Mouse (Mus musculus) heart, adult 2 months (tissue): ENCODE results near the gene Kcnc2. TPM values are rescaled to one million over a fixed set of nuclear protein-coding genes. Genes with fewer than 3 reads are reported as not detected.

ENCODE experiments used
- DNase-seq, 2 experiments: peaks; one replicate each; pipeline ENCODE4 v3.0.0; 2021
- H3K27ac ChIP-seq: fragments of 200-600 bp; 2 replicates; pipeline ENCODE4 v1.8.1; 2022
- H3K27me3 ChIP-seq: fragments of 200-500 bp; 2 replicates; pipeline ENCODE4 v1.6.1; 2012; ENCODE audit warnings: mild to moderate bottlenecking, low read length, inconsistent platforms, mixed read lengths; ENCODE audit not compliant: control insufficient read depth, insufficient read depth
- H3K36me3 ChIP-seq: fragments of 200-500 bp; 2 replicates; pipeline ENCODE4 v1.6.1; 2012; ENCODE audit warnings: low read length, inconsistent platforms; ENCODE audit not compliant: control insufficient read depth, insufficient read depth
- H3K4me1 ChIP-seq: fragments of 200-500 bp; 2 replicates; pipeline ENCODE4 v1.6.1; 2011; ENCODE audit warnings: low read length; ENCODE audit not compliant: control insufficient read depth, insufficient read depth
- H3K4me3 ChIP-seq: fragments of 200-600 bp; 2 replicates; pipeline ENCODE4 v1.8.1; 2022
- H3K79me2 ChIP-seq: fragments of 200-500 bp; replicated peaks from 2 replicates; pipeline ENCODE4 v1.6.1; 2012; ENCODE audit warnings: mild to moderate bottlenecking, inconsistent platforms, low read length, moderate library complexity, mixed read lengths; ENCODE audit not compliant: control insufficient read depth, insufficient read depth
- H3K9ac ChIP-seq: fragments of 200-500 bp; 2 replicates; pipeline ENCODE4 v1.6.1; 2012; ENCODE audit warnings: low read depth, mild to moderate bottlenecking, control low read depth, inconsistent platforms, low read length, mixed read lengths
- CTCF ChIP-seq: fragments of 200-600 bp; IDR thresholded peaks from 2 replicates; pipeline ENCODE4 v1.8.1; 2022; ENCODE audit warnings: antibody characterized with exemption, mild to moderate bottlenecking, moderate library complexity
- EP300 ChIP-seq: fragments of 200-500 bp; IDR thresholded peaks from 2 replicates; pipeline ENCODE4 v1.6.1; 2011; ENCODE audit warnings: low read depth, low read length, control low read depth; ENCODE audit not compliant: insufficient read depth
- POLR2A ChIP-seq: fragments of 200-500 bp; IDR thresholded peaks from 2 replicates; pipeline ENCODE4 v1.6.1; 2011; ENCODE audit warnings: mild to moderate bottlenecking, low read depth, low read length, control low read depth; ENCODE audit not compliant: insufficient read depth
- WGBS: fragments of 180-500 bp; shearing (Covaris S2); methylation state at CpG from one replicate; pipeline ENCODE4 v1.1.7; 2018; 5-methylcytosine and 5-hydroxymethylcytosine counted together
- intact Hi-C: fragments of 180-260 bp; cut with DNase I; formaldehyde crosslinking; loops from one replicate; pipeline ENCODE4 v1.15.1; 2025
- polyA plus RNA-seq: library from polyadenylated mRNA; depleted of rRNA; stranded (reverse); fragments of >200 nt; gene quantifications from 2 replicates; pipeline ENCODE4 v1.2.3, GENCODE M21; 2012; rRNA removed
- total RNA-seq, 2 experiments: library from RNA; stranded (reverse); gene quantifications; 2 replicates each; pipeline ENCODE4 v1.2.3; 2021

Kcnc2 gene
- total and polyA plus RNA-seq, 3 experiments: 0.39 to 0.49 (median 0.41) TPM

DNA sequence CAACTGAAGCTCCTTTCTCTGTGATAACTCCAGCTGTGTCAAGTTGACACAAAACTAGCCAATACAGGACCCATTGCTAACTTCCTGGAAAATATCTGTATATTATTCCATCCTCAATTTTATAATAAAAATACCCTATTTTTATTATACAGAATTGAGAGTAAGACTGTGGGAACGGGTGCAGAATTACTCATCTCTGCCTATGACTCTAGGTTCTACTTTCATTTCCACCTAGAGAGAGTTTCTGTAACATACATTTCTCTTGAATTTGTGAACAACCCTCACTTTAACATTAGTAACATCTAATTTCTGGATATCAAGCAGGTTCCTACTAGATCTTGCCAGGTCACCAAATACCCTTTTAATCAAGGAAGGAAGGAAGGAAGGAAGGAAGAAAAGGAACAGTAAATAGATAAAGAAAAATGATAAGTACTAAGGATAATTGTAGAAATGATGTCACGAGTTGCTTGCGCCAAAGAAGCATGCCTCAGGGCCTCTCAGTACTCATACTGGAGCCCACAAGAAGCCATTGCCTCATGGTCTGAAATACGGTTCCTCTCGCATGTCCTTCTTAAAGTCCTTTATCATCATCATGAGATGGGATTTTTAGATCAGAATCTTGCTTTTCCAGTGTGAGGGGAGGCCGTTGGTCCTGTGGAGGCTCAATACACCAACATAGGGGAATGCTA lies 203.3 kb downstream of the Kcnc2 start:
- H3K4me1 ChIP-seq: no peaks in the 10 kb centered on the region
- no peak overlapping the region for H3K9ac ChIP-seq
- H3K27me3 ChIP-seq: no peaks in the 10 kb centered on the region
- intact Hi-C loops: no loop called here
- no peak for TF ChIP-seq CTCF
- TF ChIP-seq POLR2A: no peak
- no peak for TF ChIP-seq EP300
- 71% methylated on average over 6 of the region's 6 CpGs for WGBS
- H3K27ac ChIP-seq: no peak overlapping the region
- H3K36me3 ChIP-seq: no peaks in the 10 kb centered on the region
- no peak overlapping the region for H3K4me3 ChIP-seq
- H3K79me2 ChIP-seq: no peaks in the 10 kb centered on the region
- no peak for DNase-seq

DNA sequence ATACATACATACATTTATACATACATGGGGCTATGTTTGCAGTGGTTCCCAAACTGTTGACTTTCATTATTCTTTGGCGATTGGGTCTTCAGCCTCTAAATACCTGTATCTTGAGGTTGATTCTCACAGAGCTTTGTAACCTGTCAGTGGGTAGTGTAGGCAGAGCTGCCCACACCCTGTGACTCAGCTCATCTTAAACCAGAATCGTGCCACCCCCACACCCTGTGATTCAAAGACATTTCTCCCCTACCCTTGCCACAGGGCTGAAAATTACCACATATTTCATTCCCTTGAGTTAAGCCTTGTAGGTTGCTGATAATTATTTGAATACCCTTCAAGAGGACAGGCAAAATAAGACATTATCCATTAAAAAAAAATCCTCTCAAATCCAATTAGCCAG lies 210.5 kb downstream of the Kcnc2 start:
- no peaks in the 10 kb centered on the region for H3K27me3 ChIP-seq
- H3K79me2 ChIP-seq: no peaks in the 10 kb centered on the region
- no peak overlapping the region for H3K4me3 ChIP-seq
- TF ChIP-seq EP300 (no peak), POLR2A (no peak), CTCF (no peak)
- H3K36me3 ChIP-seq: no peaks in the 10 kb centered on the region
- H3K4me1 ChIP-seq: no peaks in the 10 kb centered on the region
- H3K27ac ChIP-seq: no peak overlapping the region
- no peak for DNase-seq
- WGBS: 76% methylated on average over 2 of the region's 2 CpGs
- intact Hi-C loops: no loop called here
- no peak overlapping the region for H3K9ac ChIP-seq

DNA sequence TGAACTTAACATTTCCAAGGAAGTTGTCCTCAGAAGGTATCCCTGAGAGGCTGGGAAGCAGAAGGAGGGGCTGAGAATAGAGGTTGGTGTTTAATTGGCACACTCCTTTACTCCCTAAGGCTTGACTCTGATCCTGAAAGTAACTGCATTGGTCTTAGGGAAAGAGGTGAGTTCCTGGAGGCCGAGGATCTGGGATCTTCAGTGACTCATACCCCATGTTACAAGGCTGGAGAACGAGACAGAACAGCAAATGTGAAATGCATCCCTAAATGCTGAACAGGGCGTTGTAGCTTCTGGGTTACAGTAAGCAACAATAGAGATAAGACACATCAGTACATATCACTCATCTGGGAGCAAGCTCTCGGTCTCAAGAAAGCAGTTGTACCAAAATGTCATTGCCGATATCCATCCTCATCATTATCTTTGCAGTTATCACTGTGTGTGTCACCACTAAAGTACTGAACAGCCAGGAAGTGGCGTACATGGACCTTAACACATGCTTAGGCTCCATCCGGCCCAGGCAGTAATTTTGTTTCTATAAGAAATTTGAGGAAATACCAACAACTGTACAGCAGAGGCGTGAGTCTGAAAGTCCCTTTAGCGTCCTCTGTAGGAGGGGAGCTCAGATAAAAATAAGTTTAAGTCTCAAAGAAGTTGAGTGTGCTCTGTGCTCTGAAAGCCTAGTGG lies 211.1 kb downstream of the Kcnc2 start:
- no peak overlapping the region for H3K4me3 ChIP-seq
- no peak for TF ChIP-seq POLR2A
- TF ChIP-seq EP300: no peak
- no peak for TF ChIP-seq CTCF
- intact Hi-C loops: no loop called here
- no peak overlapping the region for H3K27ac ChIP-seq
- H3K9ac ChIP-seq: no peak overlapping the region
- H3K36me3 ChIP-seq: no peaks in the 10 kb centered on the region
- DNase-seq: no peak
- WGBS: 39% methylated on average over 9 of the region's 9 CpGs
- no peaks in the 10 kb centered on the region for H3K79me2 ChIP-seq
- H3K27me3 ChIP-seq: no peaks in the 10 kb centered on the region
- H3K4me1 ChIP-seq: no peaks in the 10 kb centered on the region

- Histone ChIP-seq H3K4me1 (no peaks in the 10 kb centered on the region), H3K9ac (no peak overlapping the region), H3K27me3 (no peaks in the 10 kb centered on the region), H3K36me3 (no peaks in the 10 kb centered on the region), H3K79me2 (no peaks in the 10 kb centered on the region), H3K27ac (no peak overlapping the region), H3K4me3 (no peak overlapping the region)
- intact Hi-C loops: no loop called here
- 68% methylated on average over 11 of the region's 11 CpGs for WGBS
- no peak for TF ChIP-seq CTCF
- TF ChIP-seq EP300: no peak
- no peak for TF ChIP-seq POLR2A
- DNase-seq: no peak
Observed at GRCm38 (mm10) chr10:112484387-112485105, 213.6 kb downstream of the Kcnc2 start.

DNA sequence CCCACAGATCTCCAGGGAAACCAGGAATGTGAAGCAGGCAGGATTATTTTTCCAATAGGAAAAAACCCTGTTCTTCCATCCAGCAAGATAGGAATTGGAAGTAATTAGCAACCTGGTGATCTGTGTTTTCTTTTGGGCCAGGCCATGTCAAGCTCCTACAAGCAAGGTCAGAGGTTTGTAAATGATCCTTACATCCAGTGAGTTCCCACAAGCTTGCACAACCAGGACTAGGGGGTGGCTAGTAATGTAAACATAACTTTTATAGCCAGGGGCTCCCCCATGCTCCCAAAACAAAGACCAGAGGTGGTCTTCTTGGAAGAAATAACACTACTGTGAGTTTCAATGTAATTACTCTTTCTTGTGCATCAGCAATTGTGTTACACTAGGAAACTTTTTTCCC lies 214.9 kb downstream of the Kcnc2 start:
- no peak overlapping the region for H3K9ac ChIP-seq
- no peak overlapping the region for H3K27ac ChIP-seq
- DNase-seq: no peak
- H3K4me1 ChIP-seq: no peaks in the 10 kb centered on the region
- no peak for TF ChIP-seq POLR2A
- TF ChIP-seq EP300: no peak
- TF ChIP-seq CTCF: no peak
- H3K36me3 ChIP-seq: no peaks in the 10 kb centered on the region
- intact Hi-C loops: no loop called here
- no peak overlapping the region for H3K4me3 ChIP-seq
- H3K79me2 ChIP-seq: no peaks in the 10 kb centered on the region
- no peaks in the 10 kb centered on the region for H3K27me3 ChIP-seq

GRCm38 (mm10) chr10:112488751-112489150 lies 217.8 kb downstream of the Kcnc2 start:
- no peak overlapping the region for H3K4me3 ChIP-seq
- intact Hi-C loops: no loop called here
- H3K27ac ChIP-seq: no peak overlapping the region
- H3K36me3 ChIP-seq: no peaks in the 10 kb centered on the region
- WGBS: 60% methylated on average over 4 of the region's 4 CpGs
- TF ChIP-seq CTCF (no peak), POLR2A (no peak), EP300 (no peak)
- DNase-seq: no peak
- H3K79me2 ChIP-seq: no peaks in the 10 kb centered on the region
- H3K27me3 ChIP-seq: no peaks in the 10 kb centered on the region
- H3K9ac ChIP-seq: no peak overlapping the region
- no peaks in the 10 kb centered on the region for H3K4me1 ChIP-seq

Other genes starting within 250 kb of the Kcnc2 start
- not detected for gene Glipr1l1, start 210.9 kb upstream of the Kcnc2 start, total RNA-seq
- not detected in 2 replicates for gene Glipr1l1, start 210.9 kb upstream of the Kcnc2 start, polyA plus RNA-seq
- gene Glipr1l2, start 187.8 kb upstream of the Kcnc2 start, total RNA-seq: not detected
- not detected in 2 replicates for gene Glipr1l2, start 187.8 kb upstream of the Kcnc2 start, polyA plus RNA-seq
- not detected for gene Glipr1l3, start 110.8 kb upstream of the Kcnc2 start, total RNA-seq
- not detected in 2 replicates for gene Glipr1l3, start 110.8 kb upstream of the Kcnc2 start, polyA plus RNA-seq
- not detected for gene Caps2, start 107.5 kb upstream of the Kcnc2 start, total RNA-seq
- not detected in 2 replicates for gene Caps2, start 107.5 kb upstream of the Kcnc2 start, polyA plus RNA-seq